Comparison of ENCODE assay signal across 13 mouse cellular contexts in genomic region chr10:79929967-79930825, GRCm38 (mm10). TPM values are rescaled to one million over a fixed set of nuclear protein-coding genes. Genes with fewer than 3 reads are reported as not detected.
DNase-seq lines count a peak whose midpoint lies in the region; ATAC-seq lines count a peak whose summit lies in the region.
"Had no signal": no experiment of that assay in that cellular context is flagged by ENCODE, and none has a peak within 500 bp of the region (broad histone marks: within the 10 kb centered on the region; RNA-seq: fewer than 3 reads in every experiment).

No protein-coding gene starts in this region.

- no peaks in the 10 kb centered on the region for H3K27me3 ChIP-seq in liver, embryonic 11.5 days (replicated peaks; ENCODE audit: control insufficient read depth, insufficient read depth, low read length)
- H3K27me3 ChIP-seq in intestine, embryonic 15.5 days (replicated peaks) = no peaks in the 10 kb centered on the region
- no peaks in the 10 kb centered on the region for H3K27me3 ChIP-seq in midbrain, embryonic 16.5 days (ENCODE audit: control insufficient read depth, insufficient read depth, low read depth, low read length)
- H3K27me3 ChIP-seq: Patski had no signal

- ATAC-seq in liver, embryonic 11.5 days (replicated peaks; ENCODE audit: low FRiP score) = no peak
- ATAC-seq in intestine, embryonic 15.5 days = no peak
- ATAC-seq in midbrain, embryonic 16.5 days = no peak
- ATAC-seq in megakaryocyte progenitor cell, adult 5-6 weeks (replicated peaks; ENCODE audit: poor library complexity) = no peak
- ATAC-seq: Patski had no signal

- peak overlapping the region; percentile 98 for H3K4me2 ChIP-seq in liver, embryonic 11.5 days
- peak overlapping the region; percentile 92 for H3K4me2 ChIP-seq in intestine, embryonic 15.5 days (replicated peaks)
- H3K4me2 ChIP-seq in midbrain, embryonic 16.5 days (ENCODE audit: low read length) = no peak overlapping the region

- peaks cover 17% of the 10 kb centered on the region for H3K36me3 ChIP-seq in liver, embryonic 11.5 days (ENCODE audit: control insufficient read depth, insufficient read depth, low read length)
- H3K36me3 ChIP-seq in intestine, embryonic 15.5 days = peaks cover 22% of the 10 kb centered on the region
- peaks cover 9% of the 10 kb centered on the region for H3K36me3 ChIP-seq in midbrain, embryonic 16.5 days (ENCODE audit: control insufficient read depth, insufficient read depth, low read length)

- peak; percentile 56 for DNase-seq in cerebellum, adult 9-11 months
- no peak for DNase-seq in cerebellum, adult 18-20 months
- no peak for DNase-seq in liver, embryonic 11.5 days (ENCODE audit: low spot score)
- DNase-seq in liver = no peak
- no peak for DNase-seq in layer of hippocampus, adult 9-10 months (ENCODE audit: low spot score)
- DNase-seq: B cell, adult 2 months; embryo, embryonic 11 days; kidney, adult 18-20 months had no signal

- H3K9me3 ChIP-seq in liver, embryonic 11.5 days (ENCODE audit: control insufficient read depth, low read length) = no peaks in the 10 kb centered on the region
- H3K9me3 ChIP-seq in intestine, embryonic 15.5 days = no peaks in the 10 kb centered on the region
- H3K9me3 ChIP-seq in midbrain, embryonic 16.5 days (replicated peaks; ENCODE audit: control insufficient read depth, low read length, poor library complexity, severe bottlenecking) = no peaks in the 10 kb centered on the region

- H3K27ac ChIP-seq in liver, embryonic 11.5 days (ENCODE audit: low read depth, low read length) = peak overlapping the region; percentile 97
- no peak overlapping the region for H3K27ac ChIP-seq in intestine, embryonic 15.5 days
- no peak overlapping the region for H3K27ac ChIP-seq in midbrain, embryonic 16.5 days (ENCODE audit: low read length)

- peaks cover 57% of the 10 kb centered on the region for H3K4me1 ChIP-seq in liver, embryonic 11.5 days (replicated peaks; ENCODE audit: control insufficient read depth, insufficient read depth, low read length)
- H3K4me1 ChIP-seq in intestine, embryonic 15.5 days (replicated peaks) = peaks cover 66% of the 10 kb centered on the region
- H3K4me1 ChIP-seq in midbrain, embryonic 16.5 days (ENCODE audit: control insufficient read depth, insufficient read depth, low read length) = peaks cover 24% of the 10 kb centered on the region

- peak overlapping the region; percentile 6; the same call in 1 of the 2 replicates for H3K4me3 ChIP-seq in liver, embryonic 11.5 days (ENCODE audit: low read depth, low read length)
- H3K4me3 ChIP-seq in intestine, embryonic 15.5 days (replicated peaks) = 0 out of 2 replicates have a peak overlapping the region, but pooled peaks have one; percentile 2
- no peak overlapping the region for H3K4me3 ChIP-seq in midbrain, embryonic 16.5 days (ENCODE audit: low read depth, low read length)

- 87% methylated on average over 18 of the region's 18 CpGs for WGBS in liver, embryonic 11.5 days
- WGBS in intestine, embryonic 15.5 days = 84% methylated on average over 18 of the region's 18 CpGs
- 84% methylated on average over 18 of the region's 18 CpGs for WGBS in midbrain, embryonic 16.5 days

- no peak overlapping the region for H3K9ac ChIP-seq in liver, embryonic 11.5 days (ENCODE audit: low read depth, low read length)
- H3K9ac ChIP-seq in intestine, embryonic 15.5 days = no peak overlapping the region
- 0 out of 2 replicates have a peak overlapping the region, but pooled peaks have one; percentile 34 for H3K9ac ChIP-seq in midbrain, embryonic 16.5 days (ENCODE audit: low read depth, low read length)

RNA-seq across cellular contexts. Expression of gene Arid3a, which starts 3.4 kb away (rescaled TPM):
- polyA plus RNA-seq in liver, embryonic 11.5 days (2014; fragmentation: Nextera tagmentation; extraction: Ambion mirVana) = 10.8 and 12.4 TPM in 2 replicates
- 18.7 and 19.0 TPM in 2 replicates for polyA plus RNA-seq in intestine, embryonic 15.5 days (2015; fragmentation: Nextera tagmentation; extraction: Ambion mirVana)
- polyA plus RNA-seq in midbrain, embryonic 16.5 days (2015; fragmentation: Nextera tagmentation; extraction: Ambion mirVana) = 1.7 and 2.2 TPM in 2 replicates
- 19.9 and 21.6 TPM in 2 replicates for total RNA-seq in megakaryocyte progenitor cell, adult 5-6 weeks (2015)
- 31.0 and 32.2 TPM in 2 replicates for total RNA-seq in megakaryocyte progenitor cell, adult 5-6 weeks (2017)

RNA-seq across cellular contexts. Expression of gene R3hdm4, which starts 9.2 kb away (rescaled TPM):
- 99.4 and 104 TPM in 2 replicates for polyA plus RNA-seq in liver, embryonic 11.5 days (2014; fragmentation: Nextera tagmentation; extraction: Ambion mirVana)
- polyA plus RNA-seq in intestine, embryonic 15.5 days (2015; fragmentation: Nextera tagmentation; extraction: Ambion mirVana) = 108 and 116 TPM in 2 replicates
- 273 and 293 TPM in 2 replicates for polyA plus RNA-seq in midbrain, embryonic 16.5 days (2015; fragmentation: Nextera tagmentation; extraction: Ambion mirVana)
- total RNA-seq in megakaryocyte progenitor cell, adult 5-6 weeks (2015) = 72.3 and 78.7 TPM in 2 replicates
- 35.1 and 50.7 TPM in 2 replicates for total RNA-seq in megakaryocyte progenitor cell, adult 5-6 weeks (2017)

RNA-seq across cellular contexts. Expression of gene Kiss1r, which starts 13.4 kb away (rescaled TPM):
- 0.66 and 0.75 TPM in 2 replicates for polyA plus RNA-seq in liver, embryonic 11.5 days (2014; fragmentation: Nextera tagmentation; extraction: Ambion mirVana)
- polyA plus RNA-seq in intestine, embryonic 15.5 days (2015; fragmentation: Nextera tagmentation; extraction: Ambion mirVana) = 0.52 and 1.1 TPM in 2 replicates
- 3.5 and 3.8 TPM in 2 replicates for polyA plus RNA-seq in midbrain, embryonic 16.5 days (2015; fragmentation: Nextera tagmentation; extraction: Ambion mirVana)
- 0.15 TPM in 2 replicates for total RNA-seq in megakaryocyte progenitor cell, adult 5-6 weeks (2015)
- 0.25 and 1.3 TPM in 2 replicates for total RNA-seq in megakaryocyte progenitor cell, adult 5-6 weeks (2017)

RNA-seq across cellular contexts. Expression of gene Gm26602, which starts 19.5 kb away (rescaled TPM):
- polyA plus RNA-seq in liver, embryonic 11.5 days (2014; fragmentation: Nextera tagmentation; extraction: Ambion mirVana) = 7.4 TPM in 1 of 2 replicates, not detected in the other
- polyA plus RNA-seq in intestine, embryonic 15.5 days (2015; fragmentation: Nextera tagmentation; extraction: Ambion mirVana) = 17.7 TPM in 1 of 2 replicates, not detected in the other
- 2.6 and 13.4 TPM in 2 replicates for polyA plus RNA-seq in midbrain, embryonic 16.5 days (2015; fragmentation: Nextera tagmentation; extraction: Ambion mirVana)
- total RNA-seq in megakaryocyte progenitor cell, adult 5-6 weeks (2015) = not detected in 2 replicates
- total RNA-seq in megakaryocyte progenitor cell, adult 5-6 weeks (2017) = not detected in 2 replicates
- total RNA-seq: gastrocnemius, adult 18-20 months had no signal
- polyA plus RNA-seq: Patski had no signal

RNA-seq across cellular contexts. Expression of gene Med16, which starts 21.5 kb away (rescaled TPM):
- polyA plus RNA-seq in liver, embryonic 11.5 days (2014; fragmentation: Nextera tagmentation; extraction: Ambion mirVana) = 32.6 and 37.4 TPM in 2 replicates
- 37.3 and 39.8 TPM in 2 replicates for polyA plus RNA-seq in intestine, embryonic 15.5 days (2015; fragmentation: Nextera tagmentation; extraction: Ambion mirVana)
- polyA plus RNA-seq in midbrain, embryonic 16.5 days (2015; fragmentation: Nextera tagmentation; extraction: Ambion mirVana) = 55.4 and 56.6 TPM in 2 replicates
- total RNA-seq in megakaryocyte progenitor cell, adult 5-6 weeks (2015) = 13.9 and 14.4 TPM in 2 replicates
- 22.1 and 24.8 TPM in 2 replicates for total RNA-seq in megakaryocyte progenitor cell, adult 5-6 weeks (2017)
